Mouse (Mus musculus) testis, adult 2 months (tissue): ENCODE results near the gene Zswim4.

Experiments
- CTCF ChIP-seq: fragments of 200-500 bp; IDR thresholded peaks from 2 replicates; pipeline ENCODE4 v1.5.1; 2012; ENCODE audit warnings: low read depth, mild to moderate bottlenecking, inconsistent platforms, low read length, moderate library complexity; ENCODE audit not compliant: control insufficient read depth, insufficient read depth, insufficient replicate concordance
- POLR2A ChIP-seq: fragments of 200-500 bp; IDR thresholded peaks from 2 replicates; pipeline ENCODE4 v1.6.1; 2012; ENCODE audit warnings: low read depth, mild to moderate bottlenecking, inconsistent platforms, low read length, moderate library complexity; ENCODE audit not compliant: control insufficient read depth

DNA sequence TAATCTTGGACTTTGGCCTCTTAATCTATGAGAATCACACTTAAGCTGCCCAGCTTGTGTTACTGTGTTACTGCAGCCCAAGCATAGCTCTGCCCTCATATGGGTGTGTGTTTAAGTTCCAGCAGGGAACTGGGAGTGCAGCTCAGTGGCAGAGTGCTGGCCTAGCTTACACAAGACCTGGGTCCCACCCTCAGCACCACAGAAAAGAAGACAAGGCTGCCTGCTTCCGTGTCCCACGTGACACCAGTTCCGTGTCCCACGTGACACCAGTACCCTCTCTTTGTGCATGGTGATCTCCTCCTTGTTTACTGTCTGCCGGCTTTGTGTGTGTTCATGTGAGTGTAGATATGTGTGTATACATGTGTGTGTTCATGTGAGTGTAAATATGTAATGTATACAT lies 18.7 kb downstream of the Zswim4 start:
- TF ChIP-seq CTCF (no peak), POLR2A (no peak)
